Mouse (Mus musculus): ENCODE measurements around the gene Elk1. TPM values are rescaled to one million over a fixed set of nuclear protein-coding genes. Genes with fewer than 3 reads are reported as not detected.

The Elk1 gene
- polyA plus RNA-seq, 1 experiment from 2014 or later: 5.7 TPM

DNA sequence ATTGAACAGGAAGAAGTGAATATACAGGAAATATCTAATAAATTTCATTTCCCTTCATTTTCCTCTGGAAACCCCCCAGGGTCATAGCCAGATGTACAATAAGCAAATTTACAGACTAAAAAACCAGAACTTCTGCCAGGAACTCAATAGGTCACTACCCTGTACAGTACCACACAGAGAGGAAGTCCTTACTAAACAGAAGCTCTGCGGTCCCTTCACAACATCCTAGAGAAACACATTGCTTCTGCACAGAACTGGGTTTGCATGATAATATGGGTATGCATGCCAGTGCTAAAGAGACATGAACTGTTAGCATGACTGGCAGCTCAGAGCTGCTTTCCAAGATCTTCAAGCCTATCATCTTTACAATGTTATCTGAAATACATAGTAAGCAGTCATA, 20.5 kb downstream of the Elk1 start:
- Histone ChIP-seq H3K27ac (ENCODE audit: low read length) (no peak overlapping the region), H3K36me3 (ENCODE audit: insufficient read depth, low read length) (no peaks in the 10 kb centered on the region), H3K27me3 (replicated peaks; ENCODE audit: insufficient read depth, low read length) (no peaks in the 10 kb centered on the region), H3K9ac (replicated peaks; ENCODE audit: low read depth) (no peak overlapping the region), H3K4me1 (ENCODE audit: insufficient read depth, low read depth, low read length) (no peaks in the 10 kb centered on the region), H3K4me3 (ENCODE audit: low read depth, low read length) (no peak overlapping the region), H3K9me3 (ENCODE audit: low read length) (no peaks in the 10 kb centered on the region), H3K4me2 (replicated peaks; ENCODE audit: low read depth, low read length) (no peak overlapping the region)
- DNase-seq (ENCODE audit: low spot score): no peak
- ATAC-seq: no peak
- TF ChIP-seq EP300 (IDR thresholded peaks at IDR 0.05) (no peak), CTCF (IDR thresholded peaks at IDR 0.05) (no peak)
- 48% methylated on average over 1 of the region's 1 CpGs for WGBS

- Histone ChIP-seq H3K27ac (ENCODE audit: low read length) (no peak overlapping the region), H3K9ac (replicated peaks; ENCODE audit: low read depth) (no peak overlapping the region), H3K4me3 (ENCODE audit: low read depth, low read length) (no peak overlapping the region), H3K4me2 (replicated peaks; ENCODE audit: low read depth, low read length) (no peak overlapping the region), H3K9me3 (ENCODE audit: low read length) (no peaks in the 10 kb centered on the region), H3K4me1 (ENCODE audit: insufficient read depth, low read depth, low read length) (no peaks in the 10 kb centered on the region), H3K36me3 (ENCODE audit: insufficient read depth, low read length) (no peaks in the 10 kb centered on the region), H3K27me3 (replicated peaks; ENCODE audit: insufficient read depth, low read length) (no peaks in the 10 kb centered on the region; the same call in 1 of the 2 replicates)
- TF ChIP-seq CTCF (IDR thresholded peaks at IDR 0.05): no peak
- no peak for TF ChIP-seq EP300 (IDR thresholded peaks at IDR 0.05)
- DNase-seq (ENCODE audit: low spot score) (no peak), ATAC-seq (no peak)
These were observed 25.4 kb downstream of the Elk1 start for GRCm38 (mm10) chrX:20924976-20925375.

DNA sequence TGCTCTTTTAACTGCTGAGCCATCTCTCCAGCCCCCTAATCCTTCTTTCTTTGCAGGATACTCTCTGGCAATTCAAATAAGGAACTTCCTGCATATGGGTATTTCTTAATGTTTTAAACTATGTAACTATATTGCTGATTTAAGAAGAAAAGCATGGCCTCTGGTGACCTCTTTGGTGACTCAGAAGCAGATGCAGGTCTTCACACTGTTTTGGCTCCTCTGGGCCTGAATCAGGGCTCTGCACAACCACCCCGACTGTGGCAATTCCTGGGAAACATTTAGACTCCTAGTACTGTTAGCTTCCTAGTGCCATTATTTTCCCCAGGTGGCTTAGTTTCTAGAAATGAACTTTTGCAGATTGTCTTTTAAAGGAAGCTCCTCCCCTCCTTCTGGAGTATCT, 26.9 kb downstream of the Elk1 start:
- DNase-seq (ENCODE audit: low spot score) (no peak), ATAC-seq (no peak)
- Histone ChIP-seq H3K27me3 (replicated peaks; ENCODE audit: insufficient read depth, low read length) (no peaks in the 10 kb centered on the region; the same call in 1 of the 2 replicates), H3K36me3 (ENCODE audit: insufficient read depth, low read length) (no peaks in the 10 kb centered on the region), H3K4me3 (ENCODE audit: low read depth, low read length) (no peak overlapping the region), H3K27ac (ENCODE audit: low read length) (no peak overlapping the region), H3K9me3 (ENCODE audit: low read length) (no peaks in the 10 kb centered on the region), H3K4me2 (replicated peaks; ENCODE audit: low read depth, low read length) (no peak overlapping the region), H3K4me1 (ENCODE audit: insufficient read depth, low read depth, low read length) (no peaks in the 10 kb centered on the region), H3K9ac (replicated peaks; ENCODE audit: low read depth) (no peak overlapping the region)
- TF ChIP-seq EP300 (IDR thresholded peaks at IDR 0.05) (no peak), CTCF (IDR thresholded peaks at IDR 0.05) (no peak)
- 72% methylated on average over 1 of the region's 1 CpGs for WGBS

- TF ChIP-seq EP300 (IDR thresholded peaks at IDR 0.05): no peak
- no peak for TF ChIP-seq CTCF (IDR thresholded peaks at IDR 0.05)
- no peaks in the 10 kb centered on the region for H3K4me1 ChIP-seq (ENCODE audit: insufficient read depth, low read depth, low read length)
- no peak overlapping the region for H3K4me3 ChIP-seq (ENCODE audit: low read depth, low read length)
- ATAC-seq (no peak), DNase-seq (ENCODE audit: low spot score) (no peak)
- no peaks in the 10 kb centered on the region; the same call in 1 of the 2 replicates for H3K27me3 ChIP-seq (replicated peaks; ENCODE audit: insufficient read depth, low read length)
- H3K4me2 ChIP-seq (replicated peaks; ENCODE audit: low read depth, low read length): peak overlapping the region; percentile 67
- WGBS: 31% methylated on average over 5 of the region's 5 CpGs
- no peaks in the 10 kb centered on the region for H3K36me3 ChIP-seq (ENCODE audit: insufficient read depth, low read length)
- H3K27ac ChIP-seq (ENCODE audit: low read length): no peak overlapping the region
- H3K9me3 ChIP-seq (ENCODE audit: low read length): no peaks in the 10 kb centered on the region
- H3K9ac ChIP-seq (replicated peaks; ENCODE audit: low read depth): no peak overlapping the region
These were observed 29.0 kb downstream of the Elk1 start for GRCm38 (mm10) chrX:20921366-20921765.

DNA sequence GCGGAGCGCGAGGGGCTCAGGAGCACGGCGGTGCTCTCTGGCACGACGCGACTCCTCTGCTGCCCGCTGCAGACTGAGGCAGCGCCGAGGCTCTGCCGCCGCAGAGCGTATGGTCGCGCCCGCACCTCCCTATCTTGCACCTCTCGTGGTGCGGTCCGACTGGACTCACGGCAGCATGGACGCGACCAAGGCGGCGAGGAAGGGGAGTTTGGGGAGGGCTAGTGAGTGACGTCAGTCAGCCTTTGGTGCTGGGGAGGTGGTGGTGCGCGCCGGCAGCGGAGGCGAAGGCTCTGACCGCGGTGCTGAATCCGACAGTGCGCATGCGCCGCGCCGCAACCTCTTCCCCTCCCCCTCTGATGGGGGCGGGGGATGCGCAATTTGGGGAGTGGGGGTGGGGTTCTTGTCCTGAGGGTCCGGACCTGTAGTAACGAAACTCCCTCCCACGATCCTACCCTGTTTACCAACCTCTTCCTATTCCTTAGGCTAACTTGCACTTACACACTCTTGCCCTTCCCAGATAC, 29.5 kb downstream of the Elk1 start, which contains the start of gene Syn1:
TSS of gene Syn1 (minus strand) at position 161 of the 521 bp plus-strand sequence.
- no peak within 1 kb of the TSS for H3K27ac ChIP-seq (ENCODE audit: low read length)
- H3K27me3 ChIP-seq (replicated peaks; ENCODE audit: insufficient read depth, low read length): no peaks in the 10 kb centered on the region; the same call in 1 of the 2 replicates
- H3K9ac ChIP-seq (replicated peaks; ENCODE audit: low read depth): no peak within 1 kb of the TSS
- no peaks in the 10 kb centered on the region for H3K9me3 ChIP-seq (ENCODE audit: low read length)
- peak within 1 kb of the TSS; percentile 67 for H3K4me2 ChIP-seq (replicated peaks; ENCODE audit: low read depth, low read length)
- TF ChIP-seq CTCF (IDR thresholded peaks at IDR 0.05) (no peak), EP300 (IDR thresholded peaks at IDR 0.05) (no peak)
- DNase-seq (ENCODE audit: low spot score) (peak; percentile 90), ATAC-seq (peak; percentile 99)
- 14% methylated on average over 22 of the region's 44 CpGs for WGBS
- no peaks in the 10 kb centered on the region for H3K36me3 ChIP-seq (ENCODE audit: insufficient read depth, low read length)
- peak within 1 kb of the TSS; percentile 34 for H3K4me3 ChIP-seq (ENCODE audit: low read depth, low read length)
- H3K4me1 ChIP-seq (ENCODE audit: insufficient read depth, low read depth, low read length): no peaks in the 10 kb centered on the region

DNA sequence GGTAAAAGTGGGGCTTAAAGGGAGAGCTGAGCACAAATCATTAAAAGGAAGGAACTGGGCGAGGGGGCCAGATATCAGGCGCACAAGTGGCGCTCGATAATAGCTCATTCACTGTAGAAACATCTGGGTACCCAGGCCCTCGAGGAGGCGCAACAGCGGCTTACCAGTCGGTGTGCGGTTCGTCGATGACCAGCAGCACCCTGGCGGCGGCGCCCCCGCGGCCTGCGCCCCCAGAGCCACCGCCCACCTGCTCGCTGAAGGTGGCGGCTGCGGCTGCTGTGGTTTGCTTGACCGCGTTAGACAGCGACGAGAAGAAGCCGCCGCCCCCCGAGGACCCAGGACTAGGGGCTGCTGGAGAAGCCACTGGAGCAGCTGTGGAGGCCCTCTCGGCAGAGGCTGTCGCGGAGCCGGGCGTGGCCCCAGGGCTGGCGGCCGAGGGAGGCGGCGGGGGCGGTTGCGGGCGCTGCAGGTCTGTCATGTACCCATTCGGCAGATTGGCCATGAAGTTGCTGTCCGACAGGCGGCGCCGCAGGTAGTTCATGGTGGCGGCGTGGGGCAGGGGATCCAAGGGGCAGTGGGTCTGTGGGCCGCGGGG, 30.1 kb downstream of the Elk1 start:
- Histone ChIP-seq H3K4me1 (ENCODE audit: insufficient read depth, low read depth, low read length) (no peaks in the 10 kb centered on the region), H3K9ac (replicated peaks; ENCODE audit: low read depth) (no peak overlapping the region), H3K4me2 (replicated peaks; ENCODE audit: low read depth, low read length) (peak overlapping the region; percentile 67), H3K27me3 (replicated peaks; ENCODE audit: insufficient read depth, low read length) (no peaks in the 10 kb centered on the region; the same call in 1 of the 2 replicates), H3K4me3 (ENCODE audit: low read depth, low read length) (peak overlapping the region; percentile 34), H3K9me3 (ENCODE audit: low read length) (no peaks in the 10 kb centered on the region), H3K36me3 (ENCODE audit: insufficient read depth, low read length) (no peaks in the 10 kb centered on the region), H3K27ac (ENCODE audit: low read length) (no peak overlapping the region)
- TF ChIP-seq EP300 (IDR thresholded peaks at IDR 0.05) (no peak), CTCF (IDR thresholded peaks at IDR 0.05) (peak; percentile 33)
- DNase-seq (ENCODE audit: low spot score): no peak
- ATAC-seq: peak; percentile 40
- WGBS: 5% methylated on average over 36 of the region's 49 CpGs
